Mouse (Mus musculus): Measurements from ENCODE around the gene Dvl2.
"Not testable (repeated sequence)": the region's sequence is repeated elsewhere in the genome, so short reads cannot be mapped to it uniquely, and the experiment has no call there.

Gene Dvl2

GRCm38 (mm10) chr11:70010033-70010432 is 9.6 kb downstream of the Dvl2 start:
- DNase-seq (ENCODE audit: low spot score), result no peak

GRCm38 (mm10) chr11:70010548-70010947 is 10.2 kb downstream of the Dvl2 start:
- no peak for DNase-seq (ENCODE audit: low spot score)

- DNase-seq (ENCODE audit: low spot score), result no peak
Measured at GRCm38 (mm10) chr11:70010961-70011360, 10.6 kb downstream of the Dvl2 start.

- DNase-seq (ENCODE audit: low spot score), result no peak
Measured at GRCm38 (mm10) chr11:70012931-70013330, 12.5 kb downstream of the Dvl2 start.

- no peak for DNase-seq (ENCODE audit: low spot score)
Measured at GRCm38 (mm10) chr11:70013408-70013807, 13.0 kb downstream of the Dvl2 start.

GRCm38 (mm10) chr11:70014051-70014450 is 13.7 kb downstream of the Dvl2 start:
- DNase-seq (ENCODE audit: low spot score), result no peak

GRCm38 (mm10) chr11:70014880-70015558 is 14.6 kb downstream of the Dvl2 start, which contains the start of gene Acadvl:
Gene Acadvl (minus strand): TSS chr11:70015411.
- peak; percentile 83 for DNase-seq (ENCODE audit: low spot score)

- DNase-seq (ENCODE audit: low spot score), result no peak
Measured at GRCm38 (mm10) chr11:70015677-70016076, 15.3 kb downstream of the Dvl2 start.

- DNase-seq (ENCODE audit: low spot score), result not testable (repeated sequence)
Measured at GRCm38 (mm10) chr11:70016177-70016576, 15.8 kb downstream of the Dvl2 start.

- DNase-seq (ENCODE audit: low spot score), result no peak
Measured at GRCm38 (mm10) chr11:70016669-70017068, 16.3 kb downstream of the Dvl2 start, which contains the start of gene Dlg4. Gene Dlg4 (plus strand): TSS chr11:70016942.

GRCm38 (mm10) chr11:70017199-70017767 is 16.9 kb downstream of the Dvl2 start:
- no peak for DNase-seq (ENCODE audit: low spot score)

GRCm38 (mm10) chr11:70018131-70018990 is 18.0 kb downstream of the Dvl2 start:
- no peak for DNase-seq (ENCODE audit: low spot score)

GRCm38 (mm10) chr11:70019495-70020021 is 19.2 kb downstream of the Dvl2 start:
- no peak for DNase-seq (ENCODE audit: low spot score)

GRCm38 (mm10) chr11:70020022-70020631 is 19.7 kb downstream of the Dvl2 start:
- no peak for DNase-seq (ENCODE audit: low spot score)

- DNase-seq (ENCODE audit: low spot score), result peak; percentile 69
Measured at GRCm38 (mm10) chr11:70020731-70021263, 20.4 kb downstream of the Dvl2 start.

GRCm38 (mm10) chr11:70021264-70022132 is 21.1 kb downstream of the Dvl2 start:
- peak; percentile 98 for DNase-seq (ENCODE audit: low spot score)

GRCm38 (mm10) chr11:70023481-70024150 is 23.2 kb downstream of the Dvl2 start:
- DNase-seq (ENCODE audit: low spot score), result no peak

- DNase-seq (ENCODE audit: low spot score), result no peak
Measured at GRCm38 (mm10) chr11:70024151-70024514, 23.7 kb downstream of the Dvl2 start.

GRCm38 (mm10) chr11:70026689-70027088 is 26.3 kb downstream of the Dvl2 start:
- no peak for DNase-seq (ENCODE audit: low spot score)

GRCm38 (mm10) chr11:70027397-70027796 is 27.0 kb downstream of the Dvl2 start:
- no peak for DNase-seq (ENCODE audit: low spot score)
